Mouse (Mus musculus) heart, postnatal 0 days (tissue): ENCODE data around the gene Fcgr2b. TPM values are rescaled to one million over a fixed set of nuclear protein-coding genes. Genes with fewer than 3 reads are reported as not detected.

ENCODE experiments used
- ATAC-seq: fragments of 200-750 bp; cut with Nextera tagmentation; 2 replicates; pipeline ENCODE4 v1.8.0; 2017; ENCODE audit warnings: low read depth, moderate number of reproducible peaks, moderate library complexity; ENCODE audit not compliant: insufficient read depth
- DNase-seq: peaks from one replicate; pipeline ENCODE4 v3.0.0-alpha.2; 2016; ENCODE audit warnings: low spot score
- H3K27ac ChIP-seq: fragments of 300-500 bp; sonication (generic); 2 replicates; pipeline ENCODE4 v1.5.1; 2014; ENCODE audit warnings: low read depth, mild to moderate bottlenecking
- H3K27me3 ChIP-seq: fragments of 300-500 bp; sonication (generic); 2 replicates; pipeline ENCODE4 v1.6.1; 2014; ENCODE audit warnings: low read length, mixed read lengths; ENCODE audit not compliant: control insufficient read depth, insufficient read depth
- H3K36me3 ChIP-seq: fragments of 300-500 bp; sonication (generic); replicated peaks from 2 replicates; pipeline ENCODE4 v1.6.1; 2014; ENCODE audit warnings: low read length, mixed read lengths; ENCODE audit not compliant: control insufficient read depth, insufficient read depth
- H3K4me1 ChIP-seq: fragments of 300-500 bp; sonication (generic); 2 replicates; pipeline ENCODE4 v1.6.1; 2014; ENCODE audit warnings: antibody characterized with exemption; ENCODE audit not compliant: control insufficient read depth, insufficient read depth
- H3K4me2 ChIP-seq: fragments of 300-500 bp; sonication (generic); 2 replicates; pipeline ENCODE4 v1.6.1; 2014; ENCODE audit warnings: low read depth, mild to moderate bottlenecking, low read length, moderate library complexity
- H3K4me3 ChIP-seq: fragments of 300-500 bp; sonication (generic); 2 replicates; pipeline ENCODE4 v1.5.1; 2014; ENCODE audit warnings: low read depth, low read length
- H3K9ac ChIP-seq: fragments of 300-500 bp; sonication (generic); replicated peaks from 2 replicates; pipeline ENCODE4 v1.6.1; 2014; ENCODE audit warnings: low read depth, low read length, mixed read lengths
- H3K9me3 ChIP-seq: fragments of 300-500 bp; sonication (generic); replicated peaks from 2 replicates; pipeline ENCODE4 v1.6.1; 2016; ENCODE audit warnings: low read length; ENCODE audit not compliant: control insufficient read depth
- CTCF ChIP-seq: IDR thresholded peaks from 2 replicates; pipeline ENCODE4 v1.5.1; 2016; ENCODE audit warnings: antibody characterized with exemption, control low read depth, low read depth
- EP300 ChIP-seq: IDR thresholded peaks from 2 replicates; pipeline ENCODE4 v1.6.1; 2016; ENCODE audit warnings: antibody characterized with exemption, low read depth
- WGBS: fragments of 180-500 bp; shearing (Covaris S2); extraction: QIAGEN DNeasy Blood & Tissue Kit; methylation state at CpG from one replicate; pipeline ENCODE4 v1.1.7; 2014; 5-methylcytosine and 5-hydroxymethylcytosine counted together
- polyA plus RNA-seq: library from polyadenylated mRNA; unstranded; fragments of >200 nt; fragmentation: Nextera tagmentation; extraction: Ambion mirVana; gene quantifications from 2 replicates; pipeline ENCODE4 v1.2.1, GENCODE M21; 2015
- total RNA-seq: library from RNA; depleted of rRNA; stranded (reverse); fragments of >200 nt; gene quantifications from 2 replicates; pipeline ENCODE4 v1.2.3, GENCODE M21; 2014; ENCODE audit warnings: low replicate concordance

The Fcgr2b gene
- total and polyA plus RNA-seq, 2 experiments from 2014 or later: 1.4 to 2.3 TPM

GRCm38 (mm10) chr1:170934383-170934782, 42.0 kb downstream of the Fcgr2b start:
- H3K4me3 ChIP-seq: no peak overlapping the region
- TF ChIP-seq EP300: no peak
- TF ChIP-seq CTCF: no peak
- 57% methylated on average over 2 of the region's 2 CpGs for WGBS
- DNase-seq: no peak
- no peak overlapping the region for H3K4me2 ChIP-seq
- no peak for ATAC-seq
- no peak overlapping the region for H3K27ac ChIP-seq
- no peaks in the 10 kb centered on the region for H3K36me3 ChIP-seq
- no peaks in the 10 kb centered on the region for H3K4me1 ChIP-seq
- H3K9ac ChIP-seq: no peak overlapping the region
- no peaks in the 10 kb centered on the region for H3K9me3 ChIP-seq
- H3K27me3 ChIP-seq: no peaks in the 10 kb centered on the region

- no peak for TF ChIP-seq EP300
- no peak for TF ChIP-seq CTCF
- no peaks in the 10 kb centered on the region for H3K4me1 ChIP-seq
- H3K27me3 ChIP-seq: no peaks in the 10 kb centered on the region
- H3K4me2 ChIP-seq: no peak overlapping the region
- H3K36me3 ChIP-seq: no peaks in the 10 kb centered on the region
- no peak overlapping the region for H3K9ac ChIP-seq
- 62% methylated on average over 1 of the region's 1 CpGs for WGBS
- DNase-seq (no peak), ATAC-seq (no peak)
- H3K4me3 ChIP-seq: no peak overlapping the region
- no peaks in the 10 kb centered on the region for H3K9me3 ChIP-seq
- no peak overlapping the region for H3K27ac ChIP-seq
These were observed 42.4 kb downstream of the Fcgr2b start for GRCm38 (mm10) chr1:170933940-170934339.

GRCm38 (mm10) chr1:170933386-170933920, 42.9 kb downstream of the Fcgr2b start:
- no peak overlapping the region for H3K27ac ChIP-seq
- no peaks in the 10 kb centered on the region for H3K4me1 ChIP-seq
- 77% methylated on average over 6 of the region's 6 CpGs for WGBS
- no peaks in the 10 kb centered on the region for H3K36me3 ChIP-seq
- no peaks in the 10 kb centered on the region for H3K9me3 ChIP-seq
- DNase-seq (no peak), ATAC-seq (no peak)
- H3K27me3 ChIP-seq: no peaks in the 10 kb centered on the region
- no peak overlapping the region for H3K9ac ChIP-seq
- H3K4me3 ChIP-seq: no peak overlapping the region
- TF ChIP-seq CTCF: no peak
- no peak for TF ChIP-seq EP300
- no peak overlapping the region for H3K4me2 ChIP-seq

- Histone ChIP-seq H3K4me1 (no peaks in the 10 kb centered on the region), H3K4me3 (no peak overlapping the region), H3K9ac (no peak overlapping the region), H3K27ac (no peak overlapping the region), H3K9me3 (no peaks in the 10 kb centered on the region), H3K36me3 (no peaks in the 10 kb centered on the region), H3K4me2 (no peak overlapping the region), H3K27me3 (no peaks in the 10 kb centered on the region)
- no peak for DNase-seq
- TF ChIP-seq CTCF: no peak
- no peak for TF ChIP-seq EP300
- WGBS: 70% methylated on average over 3 of the region's 3 CpGs
- no peak for ATAC-seq
These were observed 44.3 kb downstream of the Fcgr2b start for GRCm38 (mm10) chr1:170932043-170932442.

GRCm38 (mm10) chr1:170929245-170929644, 47.1 kb downstream of the Fcgr2b start:
- Histone ChIP-seq H3K4me3 (no peak overlapping the region), H3K9me3 (no peaks in the 10 kb centered on the region), H3K27me3 (no peaks in the 10 kb centered on the region), H3K4me2 (no peak overlapping the region), H3K36me3 (no peaks in the 10 kb centered on the region), H3K4me1 (no peaks in the 10 kb centered on the region), H3K9ac (no peak overlapping the region), H3K27ac (no peak overlapping the region)
- DNase-seq (no peak), ATAC-seq (no peak)
- WGBS: 85% methylated on average over 4 of the region's 4 CpGs
- no peak for TF ChIP-seq EP300
- TF ChIP-seq CTCF: no peak

GRCm38 (mm10) chr1:170928467-170928866, 47.9 kb downstream of the Fcgr2b start:
- Histone ChIP-seq H3K27ac (no peak overlapping the region), H3K27me3 (no peaks in the 10 kb centered on the region), H3K9ac (no peak overlapping the region), H3K4me2 (no peak overlapping the region), H3K4me1 (no peaks in the 10 kb centered on the region), H3K36me3 (no peaks in the 10 kb centered on the region), H3K4me3 (no peak overlapping the region), H3K9me3 (no peaks in the 10 kb centered on the region)
- ATAC-seq: no peak
- WGBS: 74% methylated on average over 2 of the region's 2 CpGs
- TF ChIP-seq CTCF: no peak
- no peak for DNase-seq
